Mouse (Mus musculus) testis, postnatal 14 days (tissue): ENCODE results near the gene Arhgef25.
"Not testable (repeated sequence)": the region's sequence is repeated elsewhere in the genome, so short reads cannot be mapped to it uniquely, and the experiment has no call there.

Experiments used
- DNase-seq: peaks from one replicate; pipeline ENCODE4 v3.0.0; 2021; ENCODE audit warnings: low spot score

Gene Arhgef25

DNA sequence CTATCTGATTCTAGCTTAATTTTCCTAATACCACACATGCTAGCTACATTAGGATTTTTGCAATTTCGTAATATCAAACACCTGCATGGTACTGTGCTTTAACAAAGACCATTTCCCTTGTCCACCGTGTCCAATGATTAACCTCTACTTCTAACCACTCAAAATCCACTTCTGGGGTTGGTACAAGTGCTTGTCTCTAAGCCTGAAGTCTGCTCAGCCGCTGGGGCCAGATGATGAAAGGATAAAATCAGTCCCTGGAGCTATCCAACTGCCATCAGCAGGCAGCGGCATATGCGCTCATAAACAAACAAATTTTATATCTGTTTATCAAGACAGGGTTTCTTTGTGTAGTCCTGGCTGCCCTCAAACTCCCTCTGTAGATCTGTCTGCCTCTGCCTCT, 14.7 kb upstream of the Arhgef25 start:
- DNase-seq: no peak

DNA sequence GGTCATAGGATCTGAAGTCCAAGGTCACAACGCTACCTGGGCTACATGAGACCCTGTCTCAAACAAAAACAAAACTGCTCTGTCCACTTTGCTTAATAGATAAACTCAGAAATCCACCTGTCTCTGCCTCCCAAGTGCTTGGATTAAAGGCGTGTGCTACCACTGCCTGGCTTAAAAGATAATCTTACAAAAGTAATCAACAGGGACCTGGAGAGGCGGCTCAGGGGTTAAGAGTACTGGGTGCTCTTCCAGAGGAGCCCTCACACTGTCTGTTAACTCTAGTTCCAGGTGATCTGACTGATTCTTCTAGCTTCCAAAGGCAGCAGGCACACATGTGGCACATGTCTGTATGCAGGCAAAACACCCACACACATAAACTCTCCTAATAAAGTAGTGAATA, 13.2 kb upstream of the Arhgef25 start:
- DNase-seq: no peak

DNA sequence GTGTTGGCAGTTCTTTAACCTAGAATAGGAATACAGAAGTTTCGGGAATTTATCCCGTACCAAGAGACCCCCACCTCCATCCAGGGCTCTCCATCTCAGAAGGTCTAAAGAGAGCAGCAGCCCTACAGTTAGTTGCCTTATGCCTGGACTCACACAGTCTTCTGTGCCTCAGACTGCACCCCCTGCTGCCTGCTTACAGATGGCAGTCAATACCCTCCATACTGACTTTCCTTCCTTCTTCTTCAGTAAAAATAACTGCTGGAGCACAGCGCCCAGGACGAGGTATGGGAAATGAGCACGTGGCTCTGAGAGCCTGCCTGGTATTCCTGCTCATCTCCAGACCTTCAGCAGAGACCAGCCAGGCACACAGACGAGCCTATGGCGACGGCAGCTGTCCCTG, 10.4 kb upstream of the Arhgef25 start:
- no peak for DNase-seq

DNA sequence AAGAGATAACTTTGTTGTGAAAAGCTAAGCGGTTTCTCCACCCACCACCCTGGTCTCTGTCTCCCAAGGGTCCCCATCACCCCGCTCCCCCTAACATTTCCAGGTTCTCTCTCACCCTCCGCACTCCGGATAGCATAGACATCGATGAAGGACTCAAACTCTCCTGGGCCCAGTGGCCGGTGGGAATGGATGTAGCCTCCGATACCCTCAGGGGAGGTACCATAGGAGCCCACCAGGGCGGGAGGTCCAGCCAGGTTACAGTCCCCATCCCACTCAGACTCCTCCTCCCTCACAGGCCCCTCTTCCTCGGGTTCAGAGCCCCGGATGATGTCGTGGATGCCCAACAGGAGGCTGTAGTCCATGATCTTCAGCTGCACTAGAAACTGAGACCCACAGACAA, 9.6 kb upstream of the Arhgef25 start:
- DNase-seq: no peak

DNA sequence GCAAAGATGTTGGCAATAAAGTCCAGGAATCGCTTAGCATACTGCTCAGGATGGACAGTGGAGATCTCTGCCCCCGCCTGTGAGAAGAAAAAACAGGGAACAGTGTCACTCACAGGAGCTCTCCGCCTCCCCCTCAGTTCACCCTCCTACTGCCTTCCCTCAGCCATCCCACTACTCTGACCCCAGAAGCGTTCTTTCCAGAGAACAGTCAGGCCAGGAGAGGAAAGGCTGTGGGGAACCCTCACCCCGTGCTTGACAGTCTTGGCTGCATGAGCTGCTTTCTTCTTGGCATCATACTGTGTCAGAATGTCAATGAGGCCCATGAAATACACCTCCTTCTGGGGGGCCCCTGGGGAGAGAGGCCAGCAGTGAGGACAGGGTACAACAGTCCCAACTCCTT, 9.2 kb upstream of the Arhgef25 start:
- no peak for DNase-seq

DNA sequence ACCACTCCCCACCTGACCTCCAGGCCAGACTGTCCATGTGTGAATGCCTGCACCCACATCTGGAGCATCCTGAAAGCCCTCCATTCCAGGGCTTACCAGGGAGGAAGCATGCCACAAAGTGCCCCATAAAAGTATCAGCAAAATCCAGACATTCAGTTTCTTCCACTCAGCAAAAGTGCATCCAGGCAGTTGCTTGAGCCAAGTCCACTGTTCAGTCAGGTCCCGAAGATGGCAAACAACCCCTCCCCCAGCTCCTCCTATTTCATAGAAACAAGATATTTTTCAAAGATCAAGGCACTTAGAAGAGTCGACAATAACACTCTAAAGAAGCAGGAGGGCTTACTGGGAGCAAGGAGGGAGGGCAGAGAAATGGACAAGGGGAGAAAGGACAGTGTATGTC, 8.6 kb upstream of the Arhgef25 start:
- no peak for DNase-seq

DNA sequence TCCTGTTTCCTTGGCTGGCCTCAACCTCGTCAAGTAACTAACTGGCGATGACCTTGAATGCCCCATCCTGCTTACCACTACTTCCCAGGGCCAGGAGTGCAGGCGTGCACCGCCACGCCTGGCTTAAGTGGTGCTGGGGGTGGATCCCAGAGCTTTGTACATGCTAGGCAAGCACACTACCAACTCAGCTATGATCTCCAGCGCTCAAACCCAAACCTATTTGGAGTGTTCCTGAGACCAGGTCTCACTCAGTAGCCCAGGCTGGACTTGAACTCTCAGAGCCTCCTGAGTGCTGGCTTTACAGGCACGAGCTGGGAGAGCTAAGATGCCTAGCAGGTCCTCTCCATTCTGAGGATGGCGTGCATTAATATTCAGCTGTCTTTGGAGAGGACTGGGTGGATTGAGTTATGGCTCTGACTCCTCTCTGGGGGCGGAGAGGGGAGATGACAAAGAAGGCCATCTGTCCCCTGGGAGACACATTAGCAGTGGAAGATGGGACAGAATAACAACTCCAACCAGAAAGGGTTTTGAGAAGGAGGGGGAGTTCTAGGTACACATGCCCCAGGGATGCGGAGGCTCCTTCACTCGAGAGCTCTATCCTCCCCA, 7.7 kb upstream of the Arhgef25 start:
- DNase-seq: no peak

DNA sequence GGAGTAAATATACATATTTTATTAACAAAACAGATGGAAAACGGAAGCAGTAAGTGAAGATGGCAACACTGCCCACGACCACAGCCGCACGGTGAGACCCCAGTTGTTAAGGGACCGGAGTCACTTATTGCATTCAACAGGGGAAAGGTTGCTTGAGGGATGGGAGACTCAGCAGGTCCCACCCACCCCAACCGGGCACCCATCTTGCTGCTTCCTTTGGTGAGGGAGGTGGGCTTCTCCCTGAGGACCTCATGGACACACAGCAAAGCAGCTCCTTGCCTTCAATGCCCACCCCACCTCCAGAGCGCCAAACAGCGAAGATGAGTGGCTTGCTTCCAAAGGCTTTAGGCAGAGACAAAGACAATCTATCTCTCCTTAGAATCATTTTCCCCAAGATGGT, 7.2 kb upstream of the Arhgef25 start:
- DNase-seq: peak; percentile 8

DNA sequence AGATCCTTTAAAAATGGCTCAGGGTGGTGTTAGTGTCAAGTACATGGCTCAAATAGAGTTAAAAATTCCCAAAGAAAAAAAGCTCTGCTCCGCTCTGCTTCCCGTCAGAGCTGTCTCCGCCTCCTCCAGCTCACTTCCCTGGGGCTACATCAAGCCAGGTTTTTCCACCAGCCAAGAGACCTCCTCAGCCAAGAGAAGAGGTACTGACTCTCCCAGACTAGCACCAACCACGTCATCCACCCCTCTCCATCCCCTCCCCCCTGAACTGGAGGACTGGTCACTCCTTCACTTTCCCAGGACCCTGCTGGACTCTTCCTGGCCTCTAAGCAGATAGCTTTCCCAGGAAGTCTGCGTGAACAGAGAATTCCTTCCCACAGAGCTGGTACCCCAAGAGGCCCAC, 6.5 kb upstream of the Arhgef25 start:
- DNase-seq: peak; percentile 75

DNA sequence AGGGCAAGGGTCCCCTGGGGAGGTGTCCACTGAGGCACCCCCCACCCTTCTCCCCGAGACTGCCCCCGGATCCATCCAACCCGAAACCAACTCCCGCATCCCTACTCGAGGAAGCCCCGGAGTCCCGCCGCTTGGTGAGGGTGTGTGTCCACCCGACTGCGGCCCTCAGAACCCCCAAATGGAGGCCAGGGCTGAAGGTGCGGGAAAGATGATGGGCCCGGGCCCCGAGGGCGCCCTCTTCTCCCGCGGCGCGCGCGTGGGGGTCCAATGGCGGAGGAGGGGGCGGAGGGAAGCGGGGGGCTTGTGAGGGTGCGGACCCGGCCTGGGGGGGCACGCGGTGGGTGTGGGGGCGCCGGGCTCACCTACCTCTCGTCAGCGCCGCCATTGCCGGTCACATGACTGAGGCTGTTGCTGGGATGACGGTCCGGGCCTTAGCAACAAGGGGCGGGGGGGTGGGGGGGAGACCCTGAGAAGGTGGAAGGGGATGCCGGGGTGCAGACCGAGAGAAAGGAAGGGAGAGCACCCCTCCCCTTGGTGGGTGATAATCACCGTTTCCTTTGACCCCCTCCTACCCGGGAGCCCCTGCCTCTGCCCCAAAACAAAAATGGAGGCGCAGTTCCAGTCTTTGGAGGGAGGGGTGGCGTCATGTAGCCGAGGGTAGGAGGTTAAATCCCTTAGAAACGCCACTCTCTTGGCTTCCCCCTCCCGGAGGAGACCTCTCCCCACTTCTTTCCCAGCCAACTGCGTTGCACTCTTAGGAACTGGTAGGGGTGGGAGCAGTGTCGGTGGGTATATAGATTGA, 5.6 kb upstream of the Arhgef25 start, which contains the start of gene Dtx3:
Gene Dtx3, minus strand, starts transcription at position 401 of the 802 bp plus-strand sequence.
- peak; percentile 59 for DNase-seq

DNA sequence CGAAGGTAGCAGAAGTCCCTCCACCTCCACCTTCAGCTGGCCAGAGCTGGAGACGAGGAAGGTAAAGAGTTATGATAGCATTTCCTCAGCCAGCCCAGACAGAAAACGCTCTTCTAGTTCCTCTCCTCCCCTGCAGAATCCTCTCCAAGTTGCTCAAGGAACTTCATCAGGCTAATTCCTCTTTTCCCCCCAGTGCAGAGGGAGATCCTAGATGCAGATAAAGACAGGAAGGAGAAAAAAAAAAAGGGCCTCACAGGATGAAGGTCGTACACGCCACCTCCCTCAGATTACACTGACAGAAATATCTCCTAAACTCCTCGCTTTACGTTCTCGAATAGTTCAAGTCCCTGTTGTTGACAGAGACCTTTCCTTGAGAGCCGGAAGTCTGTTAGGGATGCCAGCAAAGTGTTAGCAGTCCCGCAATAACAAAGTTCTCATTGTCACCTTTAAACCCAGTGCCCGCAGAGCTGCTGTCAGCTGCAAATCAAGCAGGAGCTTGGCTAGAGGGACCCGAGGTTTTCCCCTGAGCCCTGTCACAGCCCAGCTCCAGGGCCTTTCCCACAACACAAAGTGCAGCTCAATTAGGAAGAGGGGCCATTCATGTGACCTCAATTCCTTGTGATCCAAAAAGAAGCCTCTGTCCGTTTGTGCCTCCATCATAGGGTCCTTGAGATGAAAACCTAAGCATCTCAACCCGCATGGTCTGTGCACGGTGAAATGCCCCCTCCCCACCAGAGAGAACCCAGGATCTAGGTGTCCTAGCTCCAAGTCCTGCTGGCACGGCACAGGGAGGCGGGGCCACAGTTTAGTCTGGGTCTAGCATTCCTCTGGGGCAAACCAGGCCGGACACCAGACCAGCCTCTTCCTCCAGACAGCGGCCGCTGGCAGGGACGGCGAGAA, 4.8 kb upstream of the Arhgef25 start:
- peak; percentile 78 for DNase-seq

DNA sequence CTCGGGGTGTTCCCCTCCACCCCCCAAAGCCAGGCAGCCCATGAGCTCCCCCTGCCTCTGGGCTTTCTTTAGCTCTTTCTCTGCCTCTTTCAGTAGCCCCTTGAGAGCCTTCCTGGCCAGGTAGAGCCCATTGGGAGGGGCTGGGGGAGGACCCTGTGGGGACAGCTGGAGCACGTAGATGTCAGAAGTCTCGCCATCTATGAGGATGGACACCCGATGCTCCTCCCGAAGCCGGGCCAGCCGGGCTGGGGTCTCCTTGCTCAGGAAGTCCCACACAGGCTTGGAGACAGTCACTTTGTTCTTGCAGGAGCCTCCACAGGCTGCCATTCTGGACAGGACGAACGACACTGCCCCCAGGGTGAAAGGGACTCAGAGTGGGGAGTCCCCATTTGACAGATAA, 3.1 kb upstream of the Arhgef25 start:
- DNase-seq: no peak

DNA sequence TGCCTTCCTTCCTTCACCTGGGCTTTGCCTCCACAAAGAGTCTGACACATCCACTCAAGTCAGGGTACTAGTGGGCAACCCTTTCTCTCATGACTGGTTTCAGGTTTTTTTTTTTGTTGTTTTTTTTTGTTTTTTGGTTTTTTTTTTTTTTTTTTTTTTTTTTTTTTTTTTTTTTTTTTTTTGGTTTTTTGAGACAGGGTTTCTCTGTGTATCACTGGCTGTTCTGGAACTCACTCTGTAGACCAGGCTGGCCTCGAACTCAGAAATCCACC, 2.1 kb upstream of the Arhgef25 start:
- DNase-seq: not testable (repeated sequence)

DNA sequence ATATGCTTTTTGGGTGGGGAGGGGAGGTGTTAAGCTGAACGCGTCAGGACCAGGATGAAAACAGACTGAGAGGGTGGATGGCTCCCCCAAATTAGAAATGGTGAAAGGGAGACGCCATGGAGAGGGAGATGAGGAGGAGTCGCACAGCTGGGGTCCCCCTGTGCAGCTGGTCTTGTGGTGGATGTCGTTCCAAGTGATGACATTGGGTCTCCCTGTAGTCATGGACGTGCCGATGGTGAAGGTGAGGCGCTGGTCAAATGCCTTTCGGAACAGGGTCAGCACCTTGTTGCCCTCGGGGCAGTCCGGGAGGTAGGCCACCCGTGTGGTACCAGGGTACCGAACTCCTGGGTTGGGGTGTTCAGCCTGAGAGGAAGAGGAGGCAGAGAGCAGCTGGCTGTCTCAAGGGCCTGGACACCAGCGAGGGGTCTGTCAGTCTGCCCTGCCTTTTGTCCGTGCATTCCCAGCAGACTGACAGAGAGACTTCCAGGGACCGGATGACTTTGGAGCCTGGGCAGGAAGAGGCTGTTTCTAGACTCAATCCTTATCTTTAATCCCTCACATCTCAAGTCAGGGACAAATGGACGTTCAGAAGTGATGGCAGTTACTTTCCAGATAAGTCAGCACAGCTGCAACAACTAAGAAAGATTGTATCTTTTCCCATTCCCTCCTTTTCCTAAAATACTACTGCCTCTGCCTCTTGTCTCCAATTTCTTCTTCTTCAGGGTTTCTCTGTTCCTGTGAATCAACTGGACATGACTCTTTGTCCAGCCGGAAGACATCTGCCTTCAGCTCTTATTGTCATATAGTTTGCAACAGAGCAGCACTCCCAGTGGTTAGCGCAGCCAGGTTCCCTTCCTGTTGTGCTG, 1.5 kb upstream of the Arhgef25 start:
- DNase-seq: peak; percentile 9

DNA sequence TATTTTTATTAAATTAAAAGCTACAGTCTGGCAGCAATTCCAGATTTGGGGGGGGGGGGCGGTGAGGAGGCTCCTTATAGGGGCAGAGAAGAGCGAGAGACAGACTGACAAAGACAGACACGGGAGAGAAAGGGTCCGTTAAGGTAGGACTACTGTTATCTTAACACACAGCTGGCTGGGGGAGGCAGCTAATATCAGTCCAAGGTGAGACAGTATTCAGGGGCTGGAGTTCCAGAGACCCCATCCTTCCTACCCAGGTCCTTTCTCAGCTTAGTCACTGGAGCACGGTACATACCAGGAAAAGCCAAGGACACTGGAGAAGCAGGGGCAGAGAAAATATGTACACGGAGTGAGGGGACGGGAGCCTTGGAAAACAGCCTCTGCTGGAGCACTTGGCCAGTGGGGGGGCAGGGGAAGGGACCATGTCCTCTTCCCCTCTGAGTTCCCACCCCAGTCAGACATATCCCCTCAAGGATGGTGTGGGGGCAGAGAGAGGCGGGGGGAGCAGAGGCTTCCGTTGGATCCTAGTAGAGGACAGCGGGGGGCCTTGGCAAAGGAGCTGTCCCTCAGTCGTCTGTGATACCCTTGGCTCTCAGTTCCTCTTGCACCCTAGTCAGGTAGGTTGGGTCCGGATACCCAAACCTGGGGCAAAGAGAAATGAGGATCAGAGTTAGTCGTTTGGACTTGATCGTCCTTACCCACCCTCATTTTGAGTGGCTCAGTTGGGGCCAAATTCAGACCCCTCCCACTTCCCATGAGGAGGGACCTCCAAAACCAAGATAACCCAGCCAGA, 711 bp upstream of the Arhgef25 start:
- no peak for DNase-seq

DNA sequence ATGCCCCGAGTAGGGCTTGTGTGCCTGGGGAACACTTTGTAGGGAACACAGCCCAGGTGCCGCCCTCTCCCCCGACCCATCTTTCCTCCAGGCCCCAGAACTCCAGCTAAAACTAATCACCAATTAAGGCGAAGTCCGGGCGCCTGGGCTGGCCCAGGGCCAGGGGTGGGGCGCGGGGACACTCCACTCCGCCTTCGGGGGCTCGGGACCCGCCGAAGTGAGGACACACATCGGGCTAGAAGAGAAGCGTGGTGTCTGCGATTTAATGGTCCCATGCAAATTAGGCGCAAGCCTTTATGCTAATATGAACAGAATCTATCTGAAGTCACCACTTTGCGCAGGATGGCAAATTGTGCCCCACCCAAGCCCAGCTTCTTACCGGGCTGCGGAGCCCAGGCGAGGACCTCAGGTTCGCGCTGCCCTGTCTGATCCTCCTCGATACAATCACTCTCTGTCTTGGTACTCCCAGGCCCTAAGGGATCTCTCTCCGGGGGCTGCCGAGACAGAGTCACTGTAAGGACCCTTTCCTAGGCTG, 700 bp downstream of the Arhgef25 start:
- DNase-seq: peak; percentile 51

DNA sequence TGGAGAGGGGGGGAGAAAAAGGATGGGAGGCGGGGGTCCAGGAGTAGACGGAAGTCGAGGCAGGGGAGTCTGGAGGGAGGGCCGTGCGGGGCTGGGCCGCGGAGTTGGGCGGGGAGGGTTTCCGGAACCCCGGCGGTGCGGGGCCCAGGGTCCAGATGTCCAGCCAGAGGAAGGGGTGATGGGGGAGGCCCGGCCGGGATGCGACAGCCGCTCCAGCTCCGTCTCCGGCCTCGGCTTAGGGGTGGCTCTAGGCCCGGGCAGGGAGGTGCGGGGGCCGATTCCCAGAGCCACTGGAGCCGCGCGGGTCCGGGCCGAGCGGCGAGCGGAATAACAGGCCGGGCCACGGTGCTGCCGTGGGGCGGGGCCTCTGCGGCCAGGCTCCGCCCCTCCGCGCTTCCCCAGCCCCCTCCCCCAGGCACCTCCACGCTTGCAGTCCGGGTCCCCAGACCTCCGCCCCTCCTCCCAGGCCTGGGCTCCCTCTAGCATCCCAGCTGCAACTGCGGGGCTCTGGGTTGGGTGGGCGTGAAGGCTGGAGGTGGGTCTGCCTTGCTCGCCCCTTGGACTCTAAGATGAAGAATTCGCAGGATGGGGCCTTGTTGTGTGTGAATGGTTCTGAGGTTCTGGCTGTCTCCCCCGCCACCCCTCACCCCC, 1.3 kb downstream of the Arhgef25 start:
- DNase-seq: peak; percentile 63

DNA sequence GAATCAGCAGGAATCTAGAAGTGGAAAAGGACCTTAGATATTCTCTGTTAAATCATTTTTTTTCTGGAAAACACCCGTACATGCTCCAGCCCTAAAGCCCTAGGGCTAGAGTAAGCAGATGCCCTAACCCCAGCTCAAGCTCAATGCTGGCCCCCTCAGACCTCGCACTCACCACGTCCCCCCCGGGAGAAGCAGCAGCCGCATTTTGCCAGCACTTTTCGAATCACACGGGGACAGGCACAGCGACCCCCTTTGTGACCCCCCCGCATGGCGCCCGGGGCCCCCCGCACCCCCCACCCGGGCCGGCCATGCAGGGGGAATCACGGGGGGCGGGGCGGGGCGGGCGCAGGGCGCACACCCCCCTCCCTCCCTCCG, 1.8 kb downstream of the Arhgef25 start:
- DNase-seq: peak; percentile 7

DNA sequence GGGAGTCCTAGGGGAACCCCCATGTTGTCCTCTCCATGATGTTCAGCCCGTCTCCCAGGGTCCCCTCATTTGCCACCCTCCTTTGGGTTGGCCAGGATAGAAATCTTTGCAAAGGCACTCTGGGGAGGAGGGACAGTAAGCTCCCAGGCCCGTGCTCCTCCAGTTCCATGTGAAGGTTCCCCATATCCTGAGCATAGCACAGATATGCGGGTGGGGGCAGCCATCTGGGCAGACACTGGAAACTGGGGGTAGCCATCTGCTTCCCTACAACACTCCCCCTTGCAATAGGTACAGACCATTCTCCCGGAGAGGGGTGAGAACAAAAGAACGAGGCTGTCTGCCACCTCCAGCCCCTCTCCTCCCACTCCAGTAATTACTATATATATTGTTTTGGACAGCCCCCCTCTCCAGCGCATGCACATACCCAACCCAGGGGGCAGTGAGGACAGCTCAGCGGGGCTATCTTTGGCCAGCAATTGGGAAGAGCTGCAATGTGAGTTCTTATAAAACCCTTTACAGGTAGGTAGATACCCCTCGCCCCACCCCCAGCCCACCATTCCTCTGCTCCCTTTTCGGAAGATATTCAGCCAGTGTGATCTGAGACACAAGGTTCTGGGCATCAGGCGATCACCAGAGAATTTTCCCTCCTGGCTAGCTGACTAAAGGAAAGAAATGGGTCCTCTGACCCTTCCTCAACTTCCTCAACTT, 2.4 kb downstream of the Arhgef25 start:
- no peak for DNase-seq

DNA sequence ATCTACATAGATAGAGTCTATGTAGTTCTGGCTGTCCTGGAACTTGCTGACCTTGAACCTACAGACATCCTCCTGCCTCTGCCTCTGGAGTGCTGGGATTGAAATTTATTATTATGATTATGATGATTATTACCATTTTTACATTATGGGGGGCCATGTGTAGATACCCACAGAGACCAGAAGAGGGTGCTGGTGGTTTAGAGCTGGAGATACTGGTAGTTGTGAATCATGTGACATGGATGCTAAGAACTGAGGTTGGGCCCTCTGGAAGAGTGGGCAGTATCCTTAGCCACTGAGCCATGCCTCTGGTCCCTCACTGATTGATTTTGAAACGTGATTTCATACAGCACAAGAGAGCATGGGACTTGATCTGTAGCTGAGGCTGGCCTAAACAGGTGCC, 3.4 kb downstream of the Arhgef25 start:
- no peak for DNase-seq
